Mouse (Mus musculus) liver, adult 2 months (tissue): ENCODE measurements at regions not wholly inside any gene's neighbourhood (a gene's known extent, or its start where the extent isn't known, plus 50 kb on each side); places are given as distances from the start of the nearest gene placed in this dataset.

Source experiments
- DNase-seq: peaks from one replicate; pipeline ENCODE4 v3.0.0-alpha.2; 2011; ENCODE audit warnings: low read depth, low spot score; ENCODE audit errors: extremely low read depth
- H3K27ac ChIP-seq: fragments of 200-500 bp; replicated peaks from 2 replicates; pipeline ENCODE4 v1.5.1; 2012; ENCODE audit warnings: low read depth, mild to moderate bottlenecking, control low read depth, inconsistent platforms, low read length; ENCODE audit not compliant: insufficient read depth
- H3K27me3 ChIP-seq: fragments of 200-500 bp; 2 replicates; pipeline ENCODE4 v1.6.1; 2012; ENCODE audit warnings: mild to moderate bottlenecking, moderate library complexity, low read length, inconsistent platforms; ENCODE audit not compliant: control insufficient read depth, insufficient read depth
- H3K36me3 ChIP-seq: fragments of 200-500 bp; 2 replicates; pipeline ENCODE4 v1.6.1; 2012; ENCODE audit warnings: low read length, inconsistent platforms; ENCODE audit not compliant: control insufficient read depth, insufficient read depth
- H3K4me1 ChIP-seq: fragments of 200-500 bp; 2 replicates; pipeline ENCODE4 v1.6.1; 2011; ENCODE audit warnings: low read length; ENCODE audit not compliant: control insufficient read depth, insufficient read depth
- H3K4me3 ChIP-seq: fragments of 200-500 bp; 2 replicates; pipeline ENCODE4 v1.5.1; 2011; ENCODE audit warnings: low read depth, mild to moderate bottlenecking, control low read depth, low read length, moderate library complexity; ENCODE audit not compliant: insufficient read depth
- H3K79me2 ChIP-seq: fragments of 200-500 bp; 2 replicates; pipeline ENCODE4 v1.6.1; 2012; ENCODE audit warnings: inconsistent platforms, mild to moderate bottlenecking, low read length, moderate library complexity; ENCODE audit not compliant: control insufficient read depth, insufficient read depth
- H3K9ac ChIP-seq: fragments of 200-500 bp; 2 replicates; pipeline ENCODE4 v1.6.1; 2012; ENCODE audit warnings: low read depth, mild to moderate bottlenecking, control low read depth, inconsistent platforms, low read length
- CTCF ChIP-seq: fragments of 200-500 bp; IDR thresholded peaks from 2 replicates; pipeline ENCODE4 v1.5.1; 2011; ENCODE audit warnings: low read depth, low read length, control low read depth
- POLR2A ChIP-seq: fragments of 200-500 bp; IDR thresholded peaks from 2 replicates; pipeline ENCODE4 v1.6.1; 2011; ENCODE audit warnings: low read length, control low read depth; ENCODE audit not compliant: insufficient read depth; ENCODE audit errors: extremely low read depth
- WGBS: fragments of 180-500 bp; shearing (Covaris S2); methylation state at CpG from one replicate; pipeline ENCODE4 v1.1.7; 2018; 5-methylcytosine and 5-hydroxymethylcytosine counted together

DNA sequence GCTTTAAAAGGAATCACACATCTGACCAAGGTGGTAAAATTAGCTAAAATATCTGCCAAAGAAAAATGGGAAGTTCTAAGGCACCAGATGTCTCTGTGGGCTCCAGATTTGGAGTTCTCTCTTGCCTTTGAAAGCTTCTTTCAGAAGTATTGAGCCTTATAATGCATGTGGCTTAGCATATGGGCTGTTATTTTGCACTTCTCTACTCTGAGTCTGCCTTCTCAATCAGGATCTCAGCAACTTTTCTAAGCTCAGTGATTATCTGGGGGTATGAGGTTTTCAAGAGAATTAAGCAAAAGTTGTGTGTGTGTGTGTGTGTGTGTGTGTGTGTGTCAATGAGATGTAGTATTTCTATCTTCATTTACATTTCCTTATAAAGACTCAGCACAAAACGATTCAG is 107.6 kb upstream of the Nav3 start:
- no peak for DNase-seq
- Histone ChIP-seq H3K79me2 (no peaks in the 10 kb centered on the region), H3K9ac (no peak overlapping the region), H3K36me3 (no peaks in the 10 kb centered on the region), H3K27me3 (no peaks in the 10 kb centered on the region), H3K4me1 (no peaks in the 10 kb centered on the region), H3K27ac (no peak overlapping the region), H3K4me3 (no peak overlapping the region)
- WGBS, result 63% methylated on average over 1 of the region's 1 CpGs
- TF ChIP-seq POLR2A, result no peak
- TF ChIP-seq CTCF, result no peak

GRCm38 (mm10) chr10:110566260-110567050 is 110.5 kb upstream of the Nav3 start:
- Histone ChIP-seq H3K36me3 (no peaks in the 10 kb centered on the region), H3K9ac (no peak overlapping the region), H3K79me2 (no peaks in the 10 kb centered on the region), H3K4me1 (no peaks in the 10 kb centered on the region), H3K27me3 (no peaks in the 10 kb centered on the region), H3K27ac (no peak overlapping the region), H3K4me3 (no peak overlapping the region)
- no peak for TF ChIP-seq CTCF
- TF ChIP-seq POLR2A, result no peak
- 88% methylated on average over 12 of the region's 12 CpGs for WGBS
- DNase-seq, result no peak

GRCm38 (mm10) chr10:110570465-110570864 is 114.5 kb upstream of the Nav3 start:
- Histone ChIP-seq H3K9ac (no peak overlapping the region), H3K27ac (no peak overlapping the region), H3K4me3 (no peak overlapping the region), H3K4me1 (no peaks in the 10 kb centered on the region; the same call in 1 of the 2 replicates), H3K79me2 (no peaks in the 10 kb centered on the region), H3K27me3 (no peaks in the 10 kb centered on the region), H3K36me3 (no peaks in the 10 kb centered on the region)
- WGBS, result 76% methylated on average over 5 of the region's 5 CpGs
- TF ChIP-seq POLR2A (no peak), CTCF (no peak)
- DNase-seq, result no peak

- Histone ChIP-seq H3K9ac (no peak overlapping the region), H3K27me3 (no peaks in the 10 kb centered on the region), H3K4me3 (no peak overlapping the region), H3K4me1 (no peaks in the 10 kb centered on the region; the same call in 1 of the 2 replicates), H3K36me3 (no peaks in the 10 kb centered on the region), H3K79me2 (no peaks in the 10 kb centered on the region), H3K27ac (no peak overlapping the region)
- no peak for DNase-seq
- TF ChIP-seq POLR2A (no peak), CTCF (no peak)
- WGBS, result 63% methylated on average over 4 of the region's 4 CpGs
These were observed 115.2 kb upstream of the Nav3 start for GRCm38 (mm10) chr10:110571179-110571578.

GRCm38 (mm10) chr10:110573530-110573929 is 117.5 kb upstream of the Nav3 start:
- Histone ChIP-seq H3K27ac (no peak overlapping the region), H3K79me2 (no peaks in the 10 kb centered on the region), H3K27me3 (no peaks in the 10 kb centered on the region), H3K9ac (no peak overlapping the region), H3K4me3 (no peak overlapping the region), H3K4me1 (no peaks in the 10 kb centered on the region; the same call in 1 of the 2 replicates), H3K36me3 (no peaks in the 10 kb centered on the region)
- DNase-seq, result peak; percentile 8
- TF ChIP-seq CTCF (no peak), POLR2A (no peak)
- 33% methylated on average over 7 of the region's 7 CpGs for WGBS

- Histone ChIP-seq H3K27ac (no peak overlapping the region), H3K4me1 (no peaks in the 10 kb centered on the region), H3K27me3 (no peaks in the 10 kb centered on the region), H3K9ac (no peak overlapping the region), H3K4me3 (no peak overlapping the region), H3K79me2 (no peaks in the 10 kb centered on the region), H3K36me3 (no peaks in the 10 kb centered on the region)
- TF ChIP-seq CTCF, result no peak
- no peak for TF ChIP-seq POLR2A
- 73% methylated on average over 8 of the region's 8 CpGs for WGBS
- no peak for DNase-seq
These were observed 130.0 kb upstream of the Nav3 start for GRCm38 (mm10) chr10:110586029-110586428.
